Mouse (Mus musculus): ENCODE data around the gene Nedd8. TPM values are rescaled to one million over a fixed set of nuclear protein-coding genes. Genes with fewer than 3 reads are reported as not detected.

The Nedd8 gene
- polyA plus RNA-seq (2017; shearing (Covaris generic)): 100 to 1,000 TPM; 358 to 380 TPM

GRCm38 (mm10) chr14:55671833-55672740, at the start of gene Nedd8, which contains the start of gene Gmpr2:
Gene Nedd8, minus strand, starts transcription at chr14:55672124.
Gene Gmpr2, plus strand, starts transcription at chr14:55671941.

DNA sequence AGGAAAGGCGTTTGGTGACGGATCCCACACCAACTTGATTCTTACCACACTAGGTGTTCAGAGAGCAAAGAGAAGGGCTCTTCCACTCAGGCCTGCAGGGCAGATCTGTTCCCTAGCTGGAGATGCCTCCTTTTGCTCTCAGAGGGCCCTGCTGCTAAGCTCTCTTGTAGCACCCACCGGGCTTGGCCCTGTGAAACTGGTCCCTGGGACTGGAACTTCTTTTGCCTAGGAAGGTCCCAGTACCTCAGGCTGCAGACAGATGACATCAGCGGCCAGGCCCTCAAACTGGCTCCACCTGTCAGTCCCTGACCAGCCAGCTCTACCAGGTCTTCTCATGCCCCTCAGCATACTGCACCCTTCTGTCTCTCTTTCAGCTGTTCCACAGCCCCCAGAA, 41.8 kb upstream of the Nedd8 start, which contains the start of gene Tgm1:
Gene Tgm1, minus strand, starts transcription at position 198 of the 394 bp plus-strand sequence.

GRCm38 (mm10) chr14:55681160-55682117, 9.5 kb upstream of the Nedd8 start, which contains the start of gene Tinf2:
Gene Tinf2, minus strand, starts transcription at chr14:55681820.

DNA sequence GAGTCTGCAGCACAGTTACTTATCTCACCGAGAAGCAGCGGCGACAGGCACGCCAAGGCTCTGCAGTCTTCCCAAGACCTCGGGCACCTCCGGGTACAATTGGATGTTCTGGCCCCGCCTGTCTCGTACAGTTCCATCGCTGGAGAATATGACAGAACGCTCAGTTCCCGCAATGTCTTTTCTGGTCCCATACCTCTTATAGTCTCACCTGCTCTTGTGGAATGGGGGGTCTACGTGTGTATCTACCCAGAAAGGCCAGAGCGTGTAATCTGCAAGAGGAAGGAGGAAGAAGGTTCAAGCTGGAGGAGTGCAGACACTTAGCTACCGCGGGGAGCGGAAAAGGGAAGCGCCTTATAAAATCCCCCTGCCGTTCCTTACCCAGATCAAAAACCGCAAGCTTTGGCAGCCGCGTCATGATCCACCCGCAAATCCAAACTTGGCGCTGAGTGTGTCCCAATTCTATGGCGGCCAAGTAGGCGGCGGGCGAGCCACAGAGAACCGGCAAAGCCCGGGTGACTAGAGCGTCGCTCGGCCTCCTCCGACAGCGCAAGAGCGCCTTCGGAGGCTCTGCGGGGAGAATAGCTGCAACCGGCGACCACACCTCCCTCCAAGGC, 11.9 kb downstream of the Nedd8 start, which contains the start of gene Mdp1:
Gene Mdp1, minus strand, starts transcription at position 549 of the 614 bp plus-strand sequence.

DNA sequence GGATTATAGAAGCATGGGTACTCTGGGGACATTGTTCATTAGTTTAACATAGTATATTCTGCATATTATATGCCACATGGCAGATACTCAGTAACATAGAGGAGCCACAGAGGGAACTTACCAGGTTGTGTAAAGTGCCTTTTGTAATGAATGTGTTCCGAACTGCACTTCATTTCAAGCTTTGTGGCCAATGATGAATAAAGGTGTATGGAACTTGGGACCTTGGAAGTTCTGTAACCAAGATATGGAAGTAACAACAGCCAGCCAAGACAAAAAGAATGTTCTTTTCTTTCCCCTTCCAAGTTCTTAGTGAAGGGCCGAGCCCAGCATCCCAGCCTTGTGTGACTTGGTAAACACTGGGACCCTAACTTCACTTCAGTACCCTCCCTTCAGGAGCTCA, 22.0 kb downstream of the Nedd8 start, which contains the start of gene Tssk4:
Gene Tssk4, plus strand, starts transcription at position 301 of the 400 bp plus-strand sequence.

GRCm38 (mm10) chr14:55643060-55643907, 28.6 kb downstream of the Nedd8 start, which contains the start of gene Tm9sf1:
Gene Tm9sf1, minus strand, starts transcription at chr14:55643806.

GRCm38 (mm10) chr14:55637795-55638194, 34.1 kb downstream of the Nedd8 start, which contains the start of gene Gm49378:
Gene Gm49378, minus strand, starts transcription at chr14:55637895.

DNA sequence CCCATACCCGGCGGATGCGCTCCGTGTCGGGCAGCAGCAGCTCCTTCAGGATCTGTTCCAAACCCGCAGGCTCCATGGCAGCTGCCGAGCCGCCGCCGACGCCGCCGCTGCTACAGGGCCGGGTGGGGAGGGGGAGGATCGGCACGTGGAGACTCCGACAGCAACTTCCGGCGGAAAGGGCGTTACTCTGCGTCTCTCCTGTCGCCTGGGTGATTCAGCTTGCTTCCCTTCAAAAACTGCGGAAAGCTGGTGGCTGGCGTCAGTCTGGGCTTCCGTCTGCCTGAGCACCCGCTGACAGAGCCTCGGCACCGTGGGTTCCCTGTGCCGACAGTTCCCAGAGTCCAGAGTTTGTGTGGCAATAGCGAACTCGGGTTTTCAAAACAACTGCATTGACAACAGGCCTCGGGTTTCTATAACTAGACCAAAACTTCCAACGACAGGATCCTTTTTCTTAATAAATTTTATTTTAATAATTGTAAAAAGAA, 36.4 kb downstream of the Nedd8 start, which contains the start of gene Ipo4:
Gene Ipo4, minus strand, starts transcription at position 435 of the 485 bp plus-strand sequence.

DNA sequence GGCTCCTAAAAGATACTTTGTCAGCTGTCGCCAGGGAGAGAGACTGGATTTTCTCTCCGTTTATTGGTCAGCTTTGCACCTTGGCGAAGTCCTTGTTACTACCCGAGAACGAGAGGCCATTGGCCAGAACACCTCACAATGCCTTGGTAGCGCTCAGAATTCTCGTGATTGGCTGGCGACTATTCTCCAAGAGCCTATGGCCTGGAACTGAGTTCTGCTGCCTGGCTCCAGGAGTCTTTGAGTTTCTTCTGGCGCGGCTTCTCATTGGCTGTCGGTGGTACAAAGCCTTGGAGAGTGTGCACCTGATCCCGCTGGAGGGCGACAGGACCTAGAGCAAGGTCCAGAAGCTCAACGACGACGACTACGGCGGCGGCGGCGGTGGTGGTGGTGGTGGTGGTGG, 54.1 kb downstream of the Nedd8 start, which contains the start of gene Rec8:
Gene Rec8, plus strand, starts transcription at position 216 of the 400 bp plus-strand sequence.

Other genes with a start within 250 kb of the Nedd8 start
- gene Dhrs4, start 193.4 kb downstream of the Nedd8 start, polyA plus RNA-seq (2017; shearing (Covaris generic)): 10 to 100 TPM; 35.9 to 39.8 TPM
- 1 to 10 TPM in 1 of 2 experiments, under 1 TPM in 1; 0.57 to 3.5 TPM for gene Carmil3, start 181.5 kb downstream of the Nedd8 start, polyA plus RNA-seq (2017; shearing (Covaris generic))
- 1 to 10 TPM in 1 of 2 experiments, under 1 TPM in 1; 0.18 to 1.1 TPM for gene Cpne6, start 161.7 kb downstream of the Nedd8 start, polyA plus RNA-seq (2017; shearing (Covaris generic))
- gene Nrl, start 147.1 kb downstream of the Nedd8 start, polyA plus RNA-seq (2017; shearing (Covaris generic)): 1 to 10 TPM in 1 of 2 experiments, under 1 TPM in 1; 0.36 to 1.6 TPM
- gene Pck2, start 131.9 kb downstream of the Nedd8 start, polyA plus RNA-seq (2017; shearing (Covaris generic)): 10 to 100 TPM; 21.5 to 51.6 TPM
- gene Dcaf11, start 112.1 kb downstream of the Nedd8 start, polyA plus RNA-seq (2017; shearing (Covaris generic)): 100 to 1,000 TPM; 141 to 145 TPM
- 1 to 10 TPM; 4.4 to 6.9 TPM for gene A730061H03Rik, start 111.7 kb downstream of the Nedd8 start, polyA plus RNA-seq (2017; shearing (Covaris generic))
- gene Fitm1, start 96.5 kb downstream of the Nedd8 start, polyA plus RNA-seq (2017; shearing (Covaris generic)): not detected
- gene Psme1, start 94.0 kb downstream of the Nedd8 start, polyA plus RNA-seq (2017; shearing (Covaris generic)): 1,000 to 10,000 TPM; 1,004 to 1,125 TPM
- gene Emc9, start 86.8 kb downstream of the Nedd8 start, polyA plus RNA-seq (2017; shearing (Covaris generic)): 10 to 100 TPM; 32.7 to 34.1 TPM
- gene Psme2, start 81.0 kb downstream of the Nedd8 start, polyA plus RNA-seq (2017; shearing (Covaris generic)): 100 to 1,000 TPM; 686 to 830 TPM
- 10 to 100 TPM; 61.0 to 75.2 TPM for gene Rnf31, start 80.4 kb downstream of the Nedd8 start, polyA plus RNA-seq (2017; shearing (Covaris generic))
- gene Irf9, start 68.6 kb downstream of the Nedd8 start, polyA plus RNA-seq (2017; shearing (Covaris generic)): 100 to 1,000 TPM; 149 to 175 TPM
- gene Rec8, start 54.1 kb downstream of the Nedd8 start, polyA plus RNA-seq (2017; shearing (Covaris generic)): 10 to 100 TPM in 1 of 2 experiments, 1 to 10 TPM in 1; 2.7 to 16.9 TPM
- 10 to 100 TPM; 50.2 to 65.2 TPM for gene Ipo4, start 36.2 kb downstream of the Nedd8 start, polyA plus RNA-seq (2017; shearing (Covaris generic))
- gene Gm49378, start 34.2 kb downstream of the Nedd8 start, polyA plus RNA-seq (2017; shearing (Covaris generic)): 1 to 10 TPM; 1.4 to 3.0 TPM
- gene Tm9sf1, start 28.3 kb downstream of the Nedd8 start, polyA plus RNA-seq (2017; shearing (Covaris generic)): 10 to 100 TPM; 73.1 to 82.7 TPM
- gene Tssk4, start 21.9 kb downstream of the Nedd8 start, polyA plus RNA-seq (2017; shearing (Covaris generic)): 1 to 10 TPM; 1.4 to 2.1 TPM
- 100 to 1,000 TPM in 1 of 2 experiments, 10 to 100 TPM in 1; 97.3 to 101 TPM for gene Mdp1, start 11.6 kb downstream of the Nedd8 start, polyA plus RNA-seq (2017; shearing (Covaris generic))
- gene Gmpr2, start 183 bp downstream of the Nedd8 start, polyA plus RNA-seq (2017; shearing (Covaris generic)): 10 to 100 TPM; 41.6 to 61.3 TPM
- 10 to 100 TPM; 57.8 to 66.2 TPM for gene Tinf2, start 9.7 kb upstream of the Nedd8 start, polyA plus RNA-seq (2017; shearing (Covaris generic))
- under 1 TPM; 0.14 to 0.76 TPM for gene Tgm1, start 41.8 kb upstream of the Nedd8 start, polyA plus RNA-seq (2017; shearing (Covaris generic))
- gene Rabggta, start 50.1 kb upstream of the Nedd8 start, polyA plus RNA-seq (2017; shearing (Covaris generic)): 10 to 100 TPM; 54.5 to 89.6 TPM
- 10 to 100 TPM; 21.9 to 45.9 TPM for gene Dhrs1, start 73.6 kb upstream of the Nedd8 start, polyA plus RNA-seq (2017; shearing (Covaris generic))
- 10 to 100 TPM; 45.0 to 53.1 TPM for gene Nop9, start 73.6 kb upstream of the Nedd8 start, polyA plus RNA-seq (2017; shearing (Covaris generic))
- gene Cideb, start 86.3 kb upstream of the Nedd8 start, polyA plus RNA-seq (2017; shearing (Covaris generic)): not detected
- gene Ltb4r2, start 89.3 kb upstream of the Nedd8 start, polyA plus RNA-seq (2017; shearing (Covaris generic)): 1 to 10 TPM in 1 of 2 experiments, under 1 TPM in 1; 0.35 to 1.1 TPM
- gene Ltb4r1, start 93.8 kb upstream of the Nedd8 start, polyA plus RNA-seq (2017; shearing (Covaris generic)): 10 to 100 TPM in 1 of 2 experiments, 1 to 10 TPM in 1; 1.2 to 10.9 TPM
- gene Adcy4, start 112.0 kb upstream of the Nedd8 start, polyA plus RNA-seq (2017; shearing (Covaris generic)): under 1 TPM; 0.04 to 0.45 TPM
- gene Ripk3, start 116.7 kb upstream of the Nedd8 start, polyA plus RNA-seq (2017; shearing (Covaris generic)): 10 to 100 TPM; 62.4 to 75.6 TPM
- 1 to 10 TPM in 1 of 2 experiments, not detected in 1; 1.6 TPM for gene Nfatc4, start 151.0 kb upstream of the Nedd8 start, polyA plus RNA-seq (2017; shearing (Covaris generic))
- 1 to 10 TPM in 1 of 2 experiments, under 1 TPM in 1; 0.22 to 1.5 TPM for gene Nynrin, start 181.9 kb upstream of the Nedd8 start, polyA plus RNA-seq (2017; shearing (Covaris generic))
- under 1 TPM; 0.33 to 0.48 TPM for gene Cbln3, start 212.3 kb upstream of the Nedd8 start, polyA plus RNA-seq (2017; shearing (Covaris generic))
- 10 to 100 TPM; 67.6 to 78.9 TPM for gene Khnyn, start 212.8 kb upstream of the Nedd8 start, polyA plus RNA-seq (2017; shearing (Covaris generic))
- gene Sdr39u1, start 228.2 kb upstream of the Nedd8 start, polyA plus RNA-seq (2017; shearing (Covaris generic)): 10 to 100 TPM; 72.3 to 79.5 TPM

All from inflammation-experienced regulatory T-cells (primary cell).